Comparison of ENCODE assay signal across 8 mouse cellular contexts in the genomic region with DNA sequence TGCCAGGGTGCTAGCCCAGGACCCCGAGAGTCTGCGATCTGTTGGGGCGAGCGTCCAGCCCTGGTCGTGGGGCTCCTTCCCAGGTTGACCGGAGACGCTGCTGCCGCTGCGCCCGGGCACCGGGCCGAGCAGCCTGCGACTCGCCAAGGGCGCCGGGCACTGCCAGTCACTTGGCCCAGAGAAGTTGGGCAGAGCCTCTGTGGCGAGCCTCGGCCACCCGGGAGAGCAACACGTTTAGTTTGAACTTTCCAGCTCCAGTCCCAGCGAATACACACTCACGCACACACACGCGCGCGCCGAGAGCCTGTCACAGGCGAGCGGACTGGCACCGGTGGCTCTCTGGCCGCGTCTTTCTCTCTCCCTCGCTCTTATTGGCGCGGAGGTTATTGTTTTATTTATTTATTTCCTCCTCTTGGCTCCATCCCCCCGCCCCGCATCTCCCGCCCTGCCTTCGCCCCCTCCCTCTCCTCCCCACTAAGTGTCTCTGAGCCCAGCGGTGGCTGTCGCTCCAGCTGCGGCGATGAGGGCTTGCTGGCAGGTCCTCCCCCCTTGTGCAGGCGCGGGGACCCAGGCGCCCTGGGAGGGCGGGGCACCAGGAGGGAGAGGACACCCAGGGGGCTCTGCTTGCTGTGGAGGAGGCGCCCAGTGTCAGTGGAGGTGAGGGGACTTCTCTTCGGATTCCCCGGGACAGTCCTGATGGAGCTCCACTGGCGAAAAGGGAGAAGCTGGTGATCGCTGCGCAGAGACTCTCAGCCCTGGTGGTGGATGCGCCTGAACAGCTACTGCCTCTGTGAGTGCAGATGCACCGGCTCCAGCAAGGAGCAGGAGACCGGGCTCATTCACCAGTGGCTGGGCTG.
A peak's percentile ranks its signal among the peaks of the same experiment; 100 is the strongest.
DNase-seq lines count a peak whose midpoint lies in the region; ATAC-seq lines count a peak whose summit lies in the region.

No protein-coding gene starts in this region.

- peak; percentile 86 for ATAC-seq in frontal cortex, adult (ENCODE audit: low TSS enrichment)
- ATAC-seq in intestine, embryonic 15.5 days: peak; percentile 83
- ATAC-seq in liver, embryonic 13.5 days (ENCODE audit: low read depth): no peak

- peak overlapping the region; percentile 99 for H3K4me2 ChIP-seq in intestine, embryonic 15.5 days (replicated peaks)
- peak overlapping the region; percentile 59 for H3K4me2 ChIP-seq in liver, embryonic 13.5 days

- no peaks in the 10 kb centered on the region for H3K36me3 ChIP-seq in intestine, embryonic 15.5 days
- H3K36me3 ChIP-seq in liver, embryonic 13.5 days: no peaks in the 10 kb centered on the region

- peaks cover 27% of the 10 kb centered on the region for H3K27me3 ChIP-seq in intestine, embryonic 15.5 days (replicated peaks)
- peaks cover 31% of the 10 kb centered on the region for H3K27me3 ChIP-seq in liver, embryonic 13.5 days

- peak; percentile 8 to 11 for DNase-seq in heart, adult 18-20 months
- DNase-seq in heart, adult 9 months (ENCODE audit: low spot score in 2 of 2): no peak
- DNase-seq in cerebellum, adult 8-10 months: peak; percentile 41
- no peak for DNase-seq in liver, embryonic 13.5 days
- DNase-seq in right cerebral cortex, postnatal 14 days: peak; percentile 48
- DNase-seq in urinary bladder, adult 2 months (ENCODE audit: low spot score): no peak

- peak overlapping the region; percentile 30 for H3K9ac ChIP-seq in intestine, embryonic 15.5 days
- no peak overlapping the region for H3K9ac ChIP-seq in liver, embryonic 13.5 days

- WGBS in intestine, embryonic 15.5 days: 1% methylated on average over 49 of the region's 56 CpGs
- under 1% methylated on average over 56 of the region's 56 CpGs for WGBS in liver, embryonic 13.5 days (ENCODE audit: insufficient replicate concordance)

- H3K4me1 ChIP-seq in intestine, embryonic 15.5 days (replicated peaks): 0 out of 2 replicates have a peak, but pooled peaks cover 5% of the 10 kb centered on the region
- H3K4me1 ChIP-seq in liver, embryonic 13.5 days (replicated peaks): no peaks in the 10 kb centered on the region

- no peak overlapping the region for H3K27ac ChIP-seq in intestine, embryonic 15.5 days
- H3K27ac ChIP-seq in liver, embryonic 13.5 days: no peak overlapping the region

- peak overlapping the region; percentile 54 for H3K4me3 ChIP-seq in intestine, embryonic 15.5 days (replicated peaks)
- peak overlapping the region; percentile 37 for H3K4me3 ChIP-seq in liver, embryonic 13.5 days (replicated peaks)

- no peaks in the 10 kb centered on the region for H3K9me3 ChIP-seq in intestine, embryonic 15.5 days
- no peaks in the 10 kb centered on the region for H3K9me3 ChIP-seq in liver, embryonic 13.5 days (replicated peaks)

Comparison
In these comparisons a context has a peak if more than half of its experiments do, and no peak if none do; other contexts are left out.
1. DNase-seq: peak in heart, adult 18-20 months (2 of 2), cerebellum, adult 8-10 months (single experiment) and right cerebral cortex, postnatal 14 days (single experiment); none in heart, adult 9 months (0 of 2), liver, embryonic 13.5 days (single experiment) and urinary bladder, adult 2 months (single experiment).